Mouse (Mus musculus): Measurements from ENCODE around the gene Bcl9l. TPM values are rescaled to one million over a fixed set of nuclear protein-coding genes. Genes with fewer than 3 reads are reported as not detected.

Gene Bcl9l
- total and polyA plus RNA-seq, 3 experiments: 0.58 to 5.1 TPM; not detected in 1

DNA sequence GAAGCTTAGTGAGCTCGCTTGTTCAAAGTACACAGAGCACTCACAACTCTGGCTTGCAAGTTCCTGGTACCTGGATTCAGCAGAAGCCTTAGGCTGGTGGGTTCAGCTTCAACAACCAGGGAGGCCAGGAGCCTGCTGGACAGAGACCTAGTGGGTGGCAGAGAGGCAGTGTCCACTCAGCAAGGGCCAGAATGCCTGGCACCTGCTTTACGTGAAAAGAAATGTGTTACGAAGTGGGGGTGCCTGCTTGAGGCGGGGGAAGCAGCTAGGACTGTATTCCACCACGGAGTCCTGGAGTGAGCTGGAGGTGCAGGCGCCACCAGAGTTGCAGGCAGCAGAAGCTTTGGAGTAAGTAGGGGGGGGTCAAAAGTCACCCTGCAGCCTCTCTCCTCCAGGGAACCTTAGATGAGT lies 2.5 kb downstream of the Bcl9l start:
- Histone ChIP-seq H3K27ac (ENCODE audit: control insufficient read depth, low read depth, low read length) (no peak overlapping the region), H3K36me3 (ENCODE audit: control insufficient read depth in 1 of 2, insufficient read depth in 2 of 2, low read length in 2 of 2) (no peaks in the 10 kb centered on the region), H3K4me1 (ENCODE audit: control insufficient read depth in 1 of 2, insufficient read depth in 2 of 2, low read length in 2 of 2) (no peaks in the 10 kb centered on the region), H3K9ac (ENCODE audit: control insufficient read depth, low read depth, low read length, poor library complexity, severe bottlenecking) (no peak overlapping the region), H3K9me3 (replicated peaks; ENCODE audit: insufficient read depth, low read length) (no peaks in the 10 kb centered on the region), H3K4me3 (ENCODE audit: control insufficient read depth in 1 of 2, insufficient read depth in 1 of 2, low read depth in 2 of 2, low read length in 2 of 2) (no peak overlapping the region), H3K79me2 (ENCODE audit: control insufficient read depth, insufficient read depth, low read length, poor library complexity) (peaks cover 4% of the 10 kb centered on the region; the same call in 1 of the 2 replicates), H3K27me3 (ENCODE audit: control insufficient read depth in 1 of 2, insufficient read depth in 2 of 2, low read length in 2 of 2) (no peaks in the 10 kb centered on the region)
- no peak for DNase-seq (ENCODE audit: low read depth, low spot score)
- TF ChIP-seq USF1 (IDR thresholded peaks at IDR 0.05; ENCODE audit: low read depth, low read length) (no peak), TBP (IDR thresholded peaks at IDR 0.05; ENCODE audit: low read depth, low read length) (no peak), ZNF384 (IDR thresholded peaks at IDR 0.05; ENCODE audit: low read depth, low read length) (no peak), MAX (IDR thresholded peaks at IDR 0.05; ENCODE audit: low read length) (no peak), CTCF (IDR thresholded peaks at IDR 0.05 in 2 of 3, conservative IDR thresholded peaks at IDR 0.05 in 1 of 3; ENCODE audit: control insufficient read depth in 1 of 3, insufficient read depth in 1 of 3, low read depth in 2 of 3, low read length in 3 of 3, poor library complexity in 1 of 3, severe bottlenecking in 1 of 3) (no peak), MXI1 (IDR thresholded peaks at IDR 0.05; ENCODE audit: low read depth, low read length) (no peak), TAL1 (IDR thresholded peaks at IDR 0.05; ENCODE audit: low read length) (no peak), POLR2AphosphoS2 (IDR thresholded peaks at IDR 0.05; ENCODE audit: low read length) (no peak), MYB (IDR thresholded peaks at IDR 0.05; ENCODE audit: low read depth, low read length) (no peak), CHD1 (IDR thresholded peaks at IDR 0.05; ENCODE audit: low read depth, low read length) (no peak), USF2 (IDR thresholded peaks at IDR 0.05; ENCODE audit: borderline replicate concordance in 1 of 2, insufficient read depth in 1 of 2, low read depth in 1 of 2, low read length in 2 of 2) (no peak), SIN3A (IDR thresholded peaks at IDR 0.05; ENCODE audit: low read length) (no peak), NRF1 (IDR thresholded peaks at IDR 0.05; ENCODE audit: insufficient read depth, low read depth, low read length, poor library complexity, severe bottlenecking) (no peak), RAD21 (IDR thresholded peaks at IDR 0.05; ENCODE audit: low read depth, low read length) (no peak), TCF12 (IDR thresholded peaks at IDR 0.05; ENCODE audit: low read depth, low read length) (no peak), HCFC1 (IDR thresholded peaks at IDR 0.05; ENCODE audit: low read depth, low read length) (no peak), ETS1 (IDR thresholded peaks at IDR 0.05; ENCODE audit: low read depth, low read length) (no peak), GABPA (IDR thresholded peaks at IDR 0.05; ENCODE audit: low read depth, low read length) (no peak), NELFE (IDR thresholded peaks at IDR 0.05; ENCODE audit: low read depth, low read length) (no peak)

DNA sequence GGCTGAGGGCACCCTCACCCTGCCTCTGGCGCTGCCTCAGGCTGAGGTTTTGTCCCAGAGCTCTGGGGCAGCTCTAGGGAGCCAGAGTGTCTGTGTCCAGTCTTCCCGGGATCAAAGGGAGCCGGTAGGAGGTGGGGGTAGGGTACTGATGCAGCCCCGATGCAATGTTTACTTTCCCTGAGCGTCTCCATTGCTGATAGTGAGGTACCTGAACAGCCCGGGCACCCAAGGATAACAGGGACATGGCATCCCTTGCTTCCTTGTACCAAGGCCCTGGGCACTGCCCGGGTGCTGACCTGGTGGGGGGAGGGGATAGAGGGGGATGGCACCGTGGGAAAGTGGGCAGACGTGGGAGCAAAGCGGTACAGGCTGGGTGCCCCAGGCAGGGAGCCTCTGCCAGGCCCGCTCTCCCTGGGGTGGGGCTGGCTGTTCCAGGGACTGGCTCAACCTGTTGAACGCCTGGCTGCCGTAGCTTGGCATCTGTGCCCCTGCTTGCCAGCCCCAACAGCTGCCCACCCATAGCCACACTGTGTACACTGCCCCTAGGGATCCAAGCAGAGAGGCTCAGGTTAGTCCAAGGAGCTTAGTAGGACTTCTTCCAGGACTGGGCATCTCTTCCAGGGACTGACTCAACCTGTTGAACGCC lies 3.0 kb downstream of the Bcl9l start:
- Histone ChIP-seq H3K9ac (ENCODE audit: control insufficient read depth, low read depth, low read length, poor library complexity, severe bottlenecking) (no peak overlapping the region), H3K27ac (ENCODE audit: control insufficient read depth, low read depth, low read length) (no peak overlapping the region), H3K9me3 (replicated peaks; ENCODE audit: insufficient read depth, low read length) (no peaks in the 10 kb centered on the region), H3K36me3 (ENCODE audit: control insufficient read depth in 1 of 2, insufficient read depth in 2 of 2, low read length in 2 of 2) (no peaks in the 10 kb centered on the region), H3K27me3 (ENCODE audit: control insufficient read depth in 1 of 2, insufficient read depth in 2 of 2, low read length in 2 of 2) (no peaks in the 10 kb centered on the region), H3K79me2 (ENCODE audit: control insufficient read depth, insufficient read depth, low read length, poor library complexity) (peaks cover 4% of the 10 kb centered on the region; the same call in 1 of the 2 replicates), H3K4me3 (ENCODE audit: control insufficient read depth in 1 of 2, insufficient read depth in 1 of 2, low read depth in 2 of 2, low read length in 2 of 2) (no peak overlapping the region), H3K4me1 (ENCODE audit: control insufficient read depth in 1 of 2, insufficient read depth in 2 of 2, low read length in 2 of 2) (no peaks in the 10 kb centered on the region)
- TF ChIP-seq MYB (IDR thresholded peaks at IDR 0.05; ENCODE audit: low read depth, low read length) (no peak), TAL1 (IDR thresholded peaks at IDR 0.05; ENCODE audit: low read length) (no peak), MXI1 (IDR thresholded peaks at IDR 0.05; ENCODE audit: low read depth, low read length) (no peak), ZNF384 (IDR thresholded peaks at IDR 0.05; ENCODE audit: low read depth, low read length) (no peak), ETS1 (IDR thresholded peaks at IDR 0.05; ENCODE audit: low read depth, low read length) (no peak), HCFC1 (IDR thresholded peaks at IDR 0.05; ENCODE audit: low read depth, low read length) (no peak), KAT2A (conservative IDR thresholded peaks at IDR 0.05; ENCODE audit: low read depth, low read length) (no peak), NRF1 (IDR thresholded peaks at IDR 0.05; ENCODE audit: insufficient read depth, low read depth, low read length, poor library complexity, severe bottlenecking) (no peak), GATA1 (IDR thresholded peaks at IDR 0.05; ENCODE audit: low read depth, low read length) (no peak), EP300 (IDR thresholded peaks at IDR 0.05; ENCODE audit: low read depth in 1 of 2, low read length in 2 of 2) (no peak), TCF12 (IDR thresholded peaks at IDR 0.05; ENCODE audit: low read depth, low read length) (no peak), JUND (IDR thresholded peaks at IDR 0.05; ENCODE audit: low read depth, low read length) (no peak), MYC (IDR thresholded peaks at IDR 0.05; ENCODE audit: low read depth, low read length) (no peak), GABPA (IDR thresholded peaks at IDR 0.05; ENCODE audit: low read depth, low read length) (no peak), RCOR1 (IDR thresholded peaks at IDR 0.05; ENCODE audit: low read depth, low read length) (no peak), NELFE (IDR thresholded peaks at IDR 0.05; ENCODE audit: low read depth, low read length) (no peak)
- DNase-seq (ENCODE audit: low read depth, low spot score): no peak
